Mouse (Mus musculus) kidney, adult 18-20 months (tissue): ENCODE data around the gene Sema6d.

Experiments used
- DNase-seq: peaks from one replicate; pipeline ENCODE4 v3.0.0; 2021

Sema6d gene

DNA sequence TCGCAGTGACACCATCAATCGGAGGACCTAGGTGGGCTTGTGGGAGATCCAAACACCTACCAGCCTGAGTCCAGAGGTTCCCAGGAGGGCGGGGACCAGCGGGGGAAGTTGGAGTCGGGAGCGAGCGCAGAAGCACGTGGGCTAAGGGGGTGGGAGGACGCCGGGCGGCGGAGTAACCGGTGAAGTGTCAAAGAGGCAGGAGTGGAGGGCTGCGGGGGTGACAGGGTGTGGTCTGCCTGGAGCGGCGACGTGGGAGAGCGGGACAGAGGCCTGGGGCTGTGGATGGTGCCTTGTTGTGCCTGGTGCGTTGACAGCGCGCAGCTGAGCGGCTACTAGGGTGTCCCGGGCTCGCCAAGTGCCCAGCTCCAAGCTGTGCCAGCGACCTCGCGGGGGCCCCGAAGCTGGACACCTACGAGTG, at the start of gene Sema6d:
Sema6d (plus strand) TSS at position 157 of the 418 bp plus-strand sequence.
- DNase-seq: no peak

DNA sequence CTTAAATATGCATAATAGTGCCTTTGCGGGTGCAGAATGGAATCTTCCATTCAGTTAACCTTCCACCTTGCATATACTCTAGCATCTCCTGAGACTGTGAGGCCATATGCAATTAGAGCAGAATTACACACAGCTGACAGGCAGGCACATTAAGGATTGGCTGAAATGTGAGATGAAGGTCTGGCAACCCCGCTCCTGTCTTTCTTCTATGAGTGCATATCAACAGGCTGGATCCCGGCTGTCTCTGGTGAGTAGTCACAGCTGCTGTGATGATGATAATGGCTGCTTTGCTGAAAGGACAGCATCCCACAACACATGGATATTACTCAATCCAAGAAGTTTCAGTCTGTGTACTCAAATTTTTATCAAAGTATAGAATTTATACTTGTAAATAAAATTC, 29.9 kb upstream of the Sema6d start:
- no peak for DNase-seq

DNA sequence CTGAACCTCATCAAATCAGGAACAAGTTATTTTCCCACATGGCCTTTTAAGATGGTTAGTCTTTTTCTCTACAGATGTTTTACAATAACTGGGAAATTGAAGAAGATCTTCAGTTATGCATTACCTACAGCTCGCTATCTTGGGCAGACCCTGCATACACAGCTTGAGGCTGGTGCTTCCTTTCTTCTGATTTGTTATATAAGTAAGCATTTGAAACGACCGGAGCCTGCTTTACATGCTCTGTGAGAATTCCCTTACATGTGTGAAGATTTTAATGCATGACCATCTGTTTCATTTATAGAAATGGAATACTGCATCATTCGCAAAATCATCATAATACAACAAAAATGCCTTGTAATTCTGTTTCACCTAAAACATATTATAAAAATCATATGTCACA, 21.4 kb upstream of the Sema6d start:
- no peak for DNase-seq

DNA sequence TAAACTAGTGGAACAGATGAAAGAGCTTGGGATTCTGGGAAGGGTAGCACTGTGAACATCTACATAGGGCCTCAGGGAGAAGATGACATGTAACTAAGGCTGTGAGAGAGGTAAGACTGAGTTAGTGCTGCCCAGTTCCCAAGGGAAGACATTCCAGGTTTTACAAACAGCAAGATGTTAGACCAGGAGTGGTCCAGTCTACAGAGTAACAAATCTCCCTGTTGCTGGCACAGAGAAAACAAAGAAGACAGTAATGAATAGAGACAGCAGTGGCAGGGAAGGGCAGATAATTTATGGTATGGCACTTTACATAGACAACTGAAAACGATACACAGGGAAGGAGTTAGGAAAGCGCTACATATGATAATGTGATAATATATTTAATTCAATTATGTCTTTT, 19.1 kb upstream of the Sema6d start:
- no peak for DNase-seq

DNA sequence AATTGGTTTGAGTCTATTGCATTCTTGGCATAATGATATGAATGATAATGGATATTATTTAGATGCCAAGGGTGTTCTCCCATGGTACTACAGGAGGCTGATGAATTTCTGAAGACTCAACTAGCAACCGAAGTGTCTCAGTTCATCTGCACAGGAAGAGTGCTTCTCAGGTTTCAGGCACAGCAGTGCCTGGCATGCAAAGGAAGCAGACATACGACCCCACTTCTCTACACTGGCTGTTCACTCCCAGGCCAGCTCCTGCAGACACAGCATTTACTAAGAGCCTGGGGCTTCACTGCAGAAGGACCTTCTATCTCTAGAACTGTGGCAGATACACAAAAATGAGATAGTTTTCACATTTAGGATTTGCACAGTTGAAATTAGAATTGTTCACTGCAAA, 18.4 kb upstream of the Sema6d start:
- no peak for DNase-seq

DNA sequence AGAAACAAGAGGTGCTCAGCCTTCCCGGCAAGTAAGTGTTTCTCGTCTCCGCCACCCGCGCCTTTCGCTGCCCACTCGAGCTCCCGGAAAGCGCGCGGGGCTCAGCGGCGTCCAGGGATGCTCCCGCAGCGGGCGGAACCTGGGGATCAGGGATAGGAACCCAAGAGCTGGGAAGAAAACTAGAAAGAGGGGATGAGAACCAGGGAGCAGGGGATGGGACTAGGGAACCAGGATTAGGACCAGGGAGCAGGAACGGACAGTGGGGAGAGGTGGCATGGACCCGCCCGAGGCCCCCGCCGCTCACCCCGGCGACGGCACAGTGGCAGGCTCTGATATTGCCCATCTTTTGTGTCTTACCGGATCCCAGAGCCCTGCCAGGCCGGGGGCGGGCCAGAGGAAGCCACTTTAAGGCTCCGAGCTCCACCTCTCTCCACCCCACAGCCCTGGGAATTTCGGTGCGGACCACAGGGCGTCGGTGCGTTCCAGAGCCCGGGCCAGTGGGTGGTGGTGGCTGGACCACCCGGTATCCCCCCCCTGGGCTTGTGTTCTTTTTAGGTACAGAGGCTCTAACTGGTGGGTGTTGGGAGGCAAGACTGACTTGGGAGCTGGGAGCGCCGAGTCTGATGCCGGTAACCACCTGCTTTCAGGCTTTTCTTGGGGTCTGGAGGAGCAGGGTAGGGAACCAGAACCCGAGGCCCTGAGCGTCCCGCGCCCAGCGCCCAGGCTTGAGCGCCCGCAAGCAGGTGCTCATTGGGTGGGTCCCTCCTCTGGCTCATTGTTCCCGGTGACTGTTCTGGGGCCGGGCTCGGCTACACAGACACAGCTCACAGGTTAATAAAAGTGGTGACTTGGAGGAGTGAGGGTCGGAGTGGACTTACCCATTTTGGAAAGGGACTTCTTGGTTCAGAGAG, 717 bp downstream of the Sema6d start:
- DNase-seq: no peak

DNA sequence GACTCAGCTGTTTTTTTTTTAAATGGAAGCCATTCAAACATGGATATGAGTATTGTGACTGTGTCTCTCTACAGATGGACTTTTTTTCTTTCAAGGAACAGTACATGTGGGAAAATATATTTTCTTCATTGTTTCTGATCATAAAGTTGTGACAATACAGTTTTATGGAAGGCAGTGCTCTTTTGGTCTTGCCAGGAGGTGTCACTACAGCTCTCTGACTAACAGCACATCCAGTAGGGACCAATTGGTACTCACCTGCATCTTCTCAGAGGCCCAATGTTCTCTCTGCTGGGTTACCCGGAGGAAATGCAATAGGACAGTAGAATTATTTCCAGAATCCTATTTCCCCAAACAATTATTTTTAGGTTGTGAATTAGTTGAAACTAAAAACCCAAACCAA, 9.9 kb downstream of the Sema6d start:
- DNase-seq: no peak

DNA sequence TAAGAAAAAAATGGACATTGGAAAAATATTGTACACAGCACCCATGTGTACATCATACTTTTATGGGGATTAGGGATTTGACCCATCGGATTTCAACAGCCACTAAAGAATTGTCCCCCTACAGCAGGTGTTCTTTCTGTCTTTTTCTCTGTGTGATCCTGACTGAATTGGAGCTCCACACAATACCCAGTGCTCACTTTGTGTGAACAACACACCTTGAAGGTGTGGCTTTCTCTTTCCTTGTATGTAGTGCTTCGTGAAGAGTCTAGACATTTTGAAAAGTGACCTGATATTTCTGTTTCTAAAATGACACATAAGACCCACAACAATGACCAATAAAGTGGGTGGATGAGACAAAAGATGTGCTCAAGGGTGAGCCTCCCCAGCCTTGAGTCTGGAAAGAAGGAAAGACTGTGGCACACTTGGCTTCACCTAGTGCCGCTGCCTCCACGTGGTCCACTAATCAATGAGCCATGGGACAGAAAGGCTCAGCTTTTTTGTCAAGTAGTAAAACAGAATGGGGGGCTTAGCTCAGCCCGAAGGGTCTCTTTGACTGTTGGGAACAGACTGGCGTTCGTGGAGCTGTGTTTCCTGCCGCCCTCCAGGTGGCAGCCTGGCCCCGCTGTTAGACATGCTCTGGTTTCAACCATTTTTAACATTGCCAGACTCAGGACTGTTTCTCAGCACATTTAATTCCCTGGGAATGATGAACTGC, 10.9 kb downstream of the Sema6d start:
- peak; percentile 50 for DNase-seq

DNA sequence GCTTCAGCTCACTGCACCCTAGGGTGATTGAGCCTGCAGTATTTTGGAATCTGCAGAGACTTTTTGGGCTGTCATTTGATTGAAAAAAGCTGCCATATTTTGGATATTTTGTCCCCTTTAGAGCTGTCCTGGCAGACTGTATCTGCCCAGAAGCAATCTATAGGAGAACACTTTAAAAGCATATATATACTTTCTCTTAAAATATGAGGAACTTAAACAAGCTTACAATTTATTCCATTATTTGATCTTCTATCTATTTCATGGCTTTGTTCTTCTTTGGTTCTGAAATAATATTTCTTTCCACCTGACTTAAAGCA, 11.4 kb downstream of the Sema6d start:
- DNase-seq: no peak

DNA sequence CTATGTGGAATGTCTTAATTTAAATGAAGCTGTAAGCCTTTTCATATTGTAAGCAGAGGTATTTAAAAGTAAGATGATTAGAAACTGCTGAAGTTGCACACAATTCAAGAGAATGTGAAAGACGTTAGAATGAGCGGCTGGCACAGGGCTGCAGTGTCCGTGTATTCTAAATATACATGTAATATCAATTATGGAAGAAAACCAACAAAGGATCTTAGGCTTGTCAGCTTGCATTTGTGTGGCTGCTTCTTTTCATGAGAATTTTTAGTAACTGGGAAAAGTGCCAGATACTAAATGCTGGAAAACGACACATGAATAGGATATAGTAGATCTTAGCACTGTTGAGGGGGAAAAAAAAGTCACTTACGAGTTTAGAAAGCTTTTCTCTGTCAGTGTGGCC, 11.8 kb downstream of the Sema6d start:
- DNase-seq: no peak

DNA sequence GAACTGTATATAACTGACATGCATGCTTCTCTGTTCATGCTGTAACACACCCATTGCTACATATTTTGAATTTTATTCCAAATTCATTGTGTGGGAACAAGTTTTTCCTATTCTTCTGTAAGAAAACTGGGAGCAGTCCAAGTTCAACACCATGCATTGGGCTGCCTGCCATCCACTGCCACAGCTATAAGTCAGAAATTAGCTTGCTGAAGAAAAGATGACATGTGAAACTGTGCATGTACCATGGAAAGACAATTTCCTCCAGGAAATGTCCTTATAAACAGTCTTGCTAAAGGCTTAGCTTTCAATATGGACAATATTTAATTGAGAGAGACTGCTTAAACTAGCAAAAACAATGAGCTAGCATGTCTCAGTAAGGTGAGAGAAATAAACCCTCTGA, 13.5 kb downstream of the Sema6d start:
- DNase-seq: no peak

DNA sequence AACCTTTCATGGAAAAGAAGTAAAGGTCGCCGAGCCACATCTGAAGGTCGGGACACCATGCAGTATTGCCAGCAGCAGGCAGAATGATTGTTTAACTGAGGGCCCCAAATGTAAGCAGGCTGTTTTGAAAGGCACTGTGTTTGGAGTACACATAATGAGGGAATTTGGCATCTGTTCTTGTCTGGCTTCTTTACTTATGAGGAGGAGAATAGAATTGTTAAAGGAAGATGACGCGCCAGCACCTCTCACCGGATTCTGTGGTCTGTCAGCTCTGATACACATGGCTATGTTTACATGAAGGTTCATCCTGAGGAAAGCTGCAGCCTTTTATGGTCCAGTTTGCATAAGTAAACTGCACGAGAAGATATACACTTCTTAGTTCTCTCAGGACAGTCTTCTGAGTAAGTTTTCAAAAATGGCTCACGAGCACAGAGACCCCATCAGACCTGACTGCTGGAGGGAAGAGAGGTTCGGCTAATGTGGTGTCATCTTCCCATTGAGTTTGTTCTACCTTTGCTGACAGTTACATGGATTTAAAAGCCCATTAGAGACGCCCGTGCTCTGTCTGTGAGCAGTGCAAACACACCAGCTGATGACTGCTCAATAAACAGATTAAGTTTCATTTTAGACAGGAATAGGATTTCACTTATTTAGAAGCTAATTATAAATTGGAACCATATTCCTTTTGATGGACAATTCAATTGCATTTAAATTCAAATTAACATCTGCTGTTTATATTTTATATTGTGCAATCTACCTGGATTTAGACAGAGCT, 28.9 kb downstream of the Sema6d start:
- DNase-seq: no peak

DNA sequence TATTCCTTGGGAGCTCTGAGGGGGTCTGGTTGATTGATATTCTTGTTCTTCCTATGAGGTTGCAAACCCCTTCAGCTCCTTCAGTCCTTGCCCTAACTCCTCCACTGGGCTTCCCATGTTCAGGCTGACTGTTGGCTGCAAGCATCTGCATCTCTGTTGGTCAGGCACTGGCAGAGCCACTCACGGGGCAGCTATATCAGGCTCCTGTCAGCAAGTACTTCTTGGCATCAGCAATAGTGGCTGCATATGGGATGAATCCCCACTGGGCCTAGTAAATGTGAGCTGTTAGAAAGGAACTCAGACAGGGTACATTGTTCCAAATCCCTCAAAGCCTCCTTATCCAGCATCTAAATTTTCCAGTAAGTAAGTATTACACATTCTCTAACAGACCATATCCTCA, 30.6 kb downstream of the Sema6d start:
- no peak for DNase-seq

DNA sequence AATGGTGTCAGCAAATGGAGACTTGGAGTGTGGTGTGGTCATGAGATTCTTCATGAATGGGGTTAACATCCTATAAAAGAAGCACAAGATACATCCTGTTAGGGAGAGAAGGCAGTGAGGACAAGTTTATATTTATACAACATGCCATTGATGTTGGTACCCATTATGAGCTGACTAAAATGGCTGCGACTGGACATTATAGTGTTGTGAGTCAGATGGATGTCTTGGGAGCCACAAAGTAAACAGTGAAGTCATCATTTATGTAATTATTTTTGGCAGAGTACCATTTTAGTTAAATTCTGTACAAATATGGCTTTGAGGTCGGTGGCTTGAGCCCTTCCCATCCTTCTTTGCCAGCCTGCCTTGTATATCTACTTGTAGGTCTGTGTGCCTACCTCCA, 31.8 kb downstream of the Sema6d start:
- DNase-seq: no peak

DNA sequence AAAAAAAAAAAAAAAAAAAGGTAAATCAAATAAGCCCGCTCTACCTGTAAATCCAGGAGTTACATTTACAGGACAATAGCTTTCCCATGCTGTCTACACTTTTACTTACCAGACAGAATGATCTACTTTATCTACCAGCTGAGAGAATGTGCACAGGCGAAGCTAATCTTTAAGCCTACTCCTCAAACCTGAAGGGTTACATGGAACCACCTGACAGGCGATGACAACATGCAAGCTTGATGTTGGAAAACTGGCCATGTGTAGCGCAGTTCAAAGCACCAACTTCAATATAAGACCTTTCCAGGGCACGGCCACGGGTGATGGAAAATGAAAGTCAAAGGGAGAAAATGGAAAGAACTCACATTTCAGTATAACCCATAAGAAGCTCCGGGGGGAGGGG, 35.7 kb downstream of the Sema6d start:
- DNase-seq: no peak

DNA sequence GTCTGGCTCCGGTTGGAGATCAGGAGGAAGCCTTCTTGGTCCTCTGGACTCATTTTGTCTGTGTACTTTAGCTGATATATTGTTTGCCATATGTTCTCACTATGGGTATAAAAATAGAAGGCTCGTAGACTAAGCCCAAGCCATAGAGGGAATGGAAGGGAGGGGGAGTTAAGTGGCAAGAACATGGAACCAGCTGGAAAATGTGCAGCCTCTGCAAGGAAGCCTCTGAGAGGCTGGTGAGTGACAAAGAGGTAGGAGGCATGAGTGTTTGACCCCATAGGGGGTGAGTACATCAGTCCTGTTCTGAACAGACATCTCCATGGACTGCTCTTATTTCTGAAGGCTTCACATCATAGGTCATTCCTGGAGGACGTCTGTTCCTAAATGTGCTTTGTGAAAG, 37.1 kb downstream of the Sema6d start:
- no peak for DNase-seq

DNA sequence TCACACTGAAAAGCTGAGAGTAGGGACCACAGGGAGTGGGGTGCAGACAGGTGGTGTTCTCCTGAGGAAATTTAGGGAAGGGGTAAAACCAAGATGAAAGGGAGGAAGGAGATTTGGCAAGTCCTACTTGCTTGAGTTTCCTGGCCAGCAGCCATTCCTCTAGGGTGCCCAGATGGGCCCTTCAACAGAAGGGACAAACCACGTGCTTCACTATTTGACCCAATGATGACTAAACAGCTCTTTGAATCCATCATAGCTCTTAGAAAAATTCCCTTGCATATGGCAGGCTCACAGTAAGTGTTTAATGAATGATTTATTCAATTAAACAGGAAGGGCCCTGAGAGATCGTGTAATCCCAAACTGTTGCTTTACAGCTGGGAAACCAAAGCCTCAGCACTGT, 41.1 kb downstream of the Sema6d start:
- no peak for DNase-seq

DNA sequence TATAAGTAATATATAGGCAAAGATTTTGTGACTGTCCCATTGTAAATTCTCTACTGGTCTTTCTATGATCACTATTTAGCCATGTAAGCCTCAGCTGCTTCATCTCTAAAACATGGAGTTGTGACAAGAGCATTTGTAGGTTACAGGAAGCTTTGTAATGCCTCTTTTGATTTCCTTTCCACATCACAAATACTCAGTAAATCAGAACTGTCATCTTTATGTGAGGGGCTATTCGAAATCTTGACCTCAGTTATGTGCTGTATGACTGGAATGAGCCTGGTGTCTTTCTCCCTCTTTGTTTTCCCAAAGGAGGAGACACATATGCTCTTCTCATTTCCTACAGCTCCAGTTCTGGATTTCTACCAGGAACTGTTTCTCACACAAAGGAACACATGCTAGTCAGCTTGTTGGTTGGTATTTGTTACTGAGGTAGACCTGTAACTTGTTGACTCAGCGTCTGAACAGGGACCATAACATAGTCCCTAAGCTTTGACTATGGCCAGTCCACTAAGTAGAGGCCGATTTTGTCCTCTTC, 51.8 kb downstream of the Sema6d start:
- DNase-seq: no peak

DNA sequence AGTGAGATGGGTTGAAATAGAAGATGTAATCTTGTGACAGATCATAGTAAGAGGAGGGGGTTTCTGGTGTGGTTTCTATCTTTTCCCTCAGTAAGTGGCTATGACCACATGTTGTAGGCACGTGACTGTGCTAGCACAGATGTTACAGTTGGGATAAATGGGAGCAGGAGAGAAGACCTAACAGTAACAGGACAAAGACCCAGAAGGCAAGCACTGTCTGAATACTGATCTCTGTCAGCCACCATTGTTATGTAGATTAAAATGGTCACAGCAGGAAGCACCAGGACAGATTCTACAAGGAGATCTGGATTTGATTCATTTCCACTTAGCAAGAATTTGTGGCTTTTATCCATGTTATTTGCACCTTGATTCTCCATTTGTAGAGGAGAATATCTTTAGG, 55.8 kb downstream of the Sema6d start:
- DNase-seq: no peak

DNA sequence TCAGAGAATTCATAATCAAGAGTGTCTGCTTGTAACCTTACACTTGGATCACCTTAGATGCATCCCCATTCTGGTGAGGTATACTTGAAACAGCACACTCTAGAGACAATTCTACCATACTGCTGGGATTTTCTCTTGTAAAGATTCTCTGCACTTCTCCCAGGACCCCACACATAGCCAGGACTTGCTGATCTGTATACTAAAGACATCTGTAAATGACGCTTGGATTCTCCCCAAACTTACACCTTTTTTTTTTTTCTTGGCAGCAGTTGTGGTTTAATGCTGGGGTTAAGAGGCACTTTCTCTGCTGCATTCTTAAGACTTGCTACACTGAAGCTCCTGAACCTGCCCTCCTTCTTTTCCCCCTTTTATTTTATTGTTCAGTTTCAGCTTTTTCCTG, 68.4 kb downstream of the Sema6d start:
- DNase-seq: no peak

DNA sequence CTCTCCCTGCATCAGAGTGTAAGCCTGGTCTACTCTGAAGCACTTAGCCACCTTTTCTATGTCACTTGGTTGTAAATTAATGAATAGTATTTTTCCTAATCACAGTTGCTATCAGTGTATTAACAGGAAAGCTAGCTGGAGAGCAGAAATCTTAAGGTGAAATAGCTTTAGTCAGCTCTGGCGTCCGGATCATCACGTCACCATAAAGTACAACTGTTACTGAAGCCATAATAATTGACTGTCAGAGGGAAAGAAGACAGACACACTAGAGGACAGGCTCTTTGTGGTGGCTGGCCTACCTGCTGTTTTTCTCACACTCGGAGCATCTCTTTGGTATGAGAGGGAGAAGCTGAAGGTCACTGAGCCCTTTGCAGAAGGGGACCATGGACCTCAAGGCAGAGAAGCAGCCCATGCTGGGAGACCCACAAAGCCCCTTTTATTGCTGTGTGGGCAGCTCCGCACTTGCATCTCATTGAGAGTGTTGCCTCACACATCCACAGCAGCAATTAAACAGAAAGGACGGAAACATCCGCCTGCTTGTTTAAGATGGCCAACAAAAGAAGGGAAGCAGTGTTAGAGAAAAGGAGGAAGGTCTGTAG, 72.3 kb downstream of the Sema6d start:
- DNase-seq: no peak

DNA sequence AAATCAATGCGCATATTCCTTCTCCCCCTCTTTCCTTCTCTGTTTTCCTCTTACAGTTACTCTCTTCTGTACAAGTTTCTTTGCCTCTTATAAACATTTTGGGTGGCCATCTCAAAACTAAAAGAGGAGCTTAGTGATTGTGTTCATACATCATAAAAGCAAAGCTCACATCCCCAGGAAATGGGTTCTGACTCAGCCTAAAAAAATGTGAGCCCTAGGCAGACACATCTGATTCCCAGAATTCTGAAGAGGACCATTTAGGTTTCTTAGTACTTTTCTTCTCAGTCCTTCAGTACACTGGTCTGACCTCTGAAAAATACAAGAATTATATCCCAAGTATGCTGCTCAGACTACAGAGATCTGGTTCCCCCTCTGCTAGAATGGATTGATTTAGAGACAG, 78.6 kb downstream of the Sema6d start:
- DNase-seq: no peak

DNA sequence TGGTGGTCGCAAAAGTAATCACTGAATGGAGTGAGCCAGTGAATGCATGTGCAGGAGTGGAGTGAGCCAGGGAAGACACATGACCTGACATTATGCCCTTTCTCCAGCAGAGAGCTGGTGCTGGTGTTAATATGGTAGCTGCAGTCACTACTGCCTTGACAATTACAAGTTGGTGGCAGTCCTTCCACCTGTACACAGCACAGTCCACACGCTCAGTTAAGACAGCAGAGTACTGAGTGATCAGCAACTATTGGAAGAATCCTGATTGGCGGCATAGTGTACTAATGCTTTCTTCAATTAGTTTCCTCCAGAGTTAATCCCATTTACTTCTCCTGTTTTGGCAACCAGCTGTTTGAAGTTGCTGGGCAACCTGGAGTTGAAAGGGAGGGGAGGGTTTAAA, 81.9 kb downstream of the Sema6d start:
- no peak for DNase-seq
